Mouse (Mus musculus): ENCODE measurements around the gene Irf2bp1.

Irf2bp1 gene

DNA sequence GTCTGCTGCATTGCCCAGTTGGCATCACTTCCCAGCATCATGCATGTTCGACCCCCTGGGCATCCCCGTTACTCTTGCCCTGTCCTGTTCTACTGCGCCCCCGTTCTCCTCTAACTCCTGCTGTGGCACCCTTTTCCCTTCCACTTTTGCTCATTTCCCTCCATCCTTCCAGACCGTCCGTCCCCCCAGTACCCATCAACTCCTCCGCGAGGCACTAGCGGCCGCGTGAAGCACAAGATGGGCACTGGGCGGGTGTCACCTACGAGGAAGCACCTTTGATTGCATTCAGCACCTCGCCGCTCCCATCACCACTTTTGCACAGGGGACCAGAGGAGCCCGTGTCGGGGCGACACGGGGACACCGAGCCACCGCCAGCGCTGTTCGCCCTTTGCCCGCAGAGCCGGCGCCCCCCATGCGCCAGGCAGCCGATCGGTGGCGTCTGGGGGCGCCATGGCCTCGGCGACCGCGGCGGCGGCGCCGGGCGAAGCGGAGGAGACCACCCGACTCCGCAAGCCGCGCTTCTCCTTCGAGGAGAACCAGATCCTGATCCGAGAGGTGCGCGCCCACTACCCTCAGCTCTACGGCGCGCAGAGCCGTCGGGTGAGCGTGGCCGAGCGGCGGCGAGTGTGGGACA lies 12.1 kb upstream of the Irf2bp1 start:
- Histone ChIP-seq H3K4me3 (replicated peaks; ENCODE audit: low read length) (peak overlapping the region; percentile 80), H3K4me1 (replicated peaks; ENCODE audit: low read depth, low read length) (peaks cover 22% of the 10 kb centered on the region), H3K27me3 (ENCODE audit: insufficient read depth, low read length) (peaks cover 57% of the 10 kb centered on the region), H3K9me3 (ENCODE audit: low read length) (no peaks in the 10 kb centered on the region), H3K36me3 (ENCODE audit: insufficient read depth, low read length) (peaks cover 22% of the 10 kb centered on the region)
- TF ChIP-seq POU5F1 (IDR thresholded peaks at IDR 0.05; ENCODE audit: borderline replicate concordance, low read length): no peak
- no peak for TF ChIP-seq CTCF (conservative IDR thresholded peaks at IDR 0.05; ENCODE audit: low read length)
- no peak for TF ChIP-seq NANOG (IDR thresholded peaks at IDR 0.05; ENCODE audit: borderline replicate concordance, low read length)

DNA sequence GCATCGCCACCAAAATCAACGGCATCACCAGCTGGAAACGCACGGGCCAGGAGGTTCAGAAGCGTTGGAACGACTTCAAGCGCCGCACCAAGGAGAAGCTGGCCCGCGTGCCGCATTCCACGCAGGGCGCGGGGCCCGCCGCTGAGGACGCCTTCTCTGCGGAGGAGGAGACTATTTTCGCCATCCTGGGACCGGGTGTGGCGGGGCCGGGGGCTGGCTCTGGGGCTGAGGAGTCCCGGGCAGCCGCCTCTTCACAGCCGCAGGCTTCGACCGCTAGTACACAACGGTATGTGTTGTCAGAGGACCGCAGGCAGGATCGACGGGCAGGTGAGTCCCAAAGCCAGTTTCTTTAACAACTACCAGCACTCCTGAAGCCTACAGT lies 11.6 kb upstream of the Irf2bp1 start:
- Histone ChIP-seq H3K4me1 (replicated peaks; ENCODE audit: low read depth, low read length) (peaks cover 22% of the 10 kb centered on the region), H3K9me3 (ENCODE audit: low read length) (no peaks in the 10 kb centered on the region), H3K4me3 (replicated peaks; ENCODE audit: low read length) (peak overlapping the region; percentile 80), H3K36me3 (ENCODE audit: insufficient read depth, low read length) (peaks cover 23% of the 10 kb centered on the region), H3K27me3 (ENCODE audit: insufficient read depth, low read length) (peaks cover 54% of the 10 kb centered on the region)
- TF ChIP-seq POU5F1 (IDR thresholded peaks at IDR 0.05; ENCODE audit: borderline replicate concordance, low read length): no peak
- TF ChIP-seq CTCF (conservative IDR thresholded peaks at IDR 0.05; ENCODE audit: low read length): no peak
- no peak for TF ChIP-seq NANOG (IDR thresholded peaks at IDR 0.05; ENCODE audit: borderline replicate concordance, low read length)

DNA sequence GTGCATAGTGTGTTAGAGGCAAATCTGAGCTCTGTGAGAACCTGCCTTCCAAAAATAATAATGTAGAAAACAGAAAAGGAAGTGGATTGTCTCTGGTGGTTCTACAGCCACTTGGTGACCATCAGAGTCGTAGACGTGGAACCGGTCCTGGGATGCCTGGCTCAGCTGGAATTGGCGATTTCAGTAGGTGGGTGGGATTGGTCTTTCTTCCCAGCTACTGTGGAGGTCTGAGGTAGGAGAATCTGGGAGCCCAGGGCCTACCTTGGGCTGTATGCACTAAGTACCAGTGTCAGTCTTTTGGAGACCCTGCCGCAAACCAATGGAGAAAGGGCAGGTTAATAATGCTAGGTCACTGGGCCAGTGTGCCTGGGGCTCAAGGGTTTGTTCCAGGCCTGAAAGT lies 10.8 kb upstream of the Irf2bp1 start:
- H3K27me3 ChIP-seq (ENCODE audit: insufficient read depth, low read length): peaks cover 47% of the 10 kb centered on the region
- peaks cover 22% of the 10 kb centered on the region for H3K4me1 ChIP-seq (replicated peaks; ENCODE audit: low read depth, low read length)
- no peaks in the 10 kb centered on the region for H3K9me3 ChIP-seq (ENCODE audit: low read length)
- peaks cover 30% of the 10 kb centered on the region for H3K36me3 ChIP-seq (ENCODE audit: insufficient read depth, low read length)
- H3K4me3 ChIP-seq (replicated peaks; ENCODE audit: low read length): 0 out of 2 replicates have a peak overlapping the region, but pooled peaks have one; percentile 80
- no peak for TF ChIP-seq NANOG (IDR thresholded peaks at IDR 0.05; ENCODE audit: borderline replicate concordance, low read length)
- no peak for TF ChIP-seq CTCF (conservative IDR thresholded peaks at IDR 0.05; ENCODE audit: low read length)
- no peak for TF ChIP-seq POU5F1 (IDR thresholded peaks at IDR 0.05; ENCODE audit: borderline replicate concordance, low read length)

DNA sequence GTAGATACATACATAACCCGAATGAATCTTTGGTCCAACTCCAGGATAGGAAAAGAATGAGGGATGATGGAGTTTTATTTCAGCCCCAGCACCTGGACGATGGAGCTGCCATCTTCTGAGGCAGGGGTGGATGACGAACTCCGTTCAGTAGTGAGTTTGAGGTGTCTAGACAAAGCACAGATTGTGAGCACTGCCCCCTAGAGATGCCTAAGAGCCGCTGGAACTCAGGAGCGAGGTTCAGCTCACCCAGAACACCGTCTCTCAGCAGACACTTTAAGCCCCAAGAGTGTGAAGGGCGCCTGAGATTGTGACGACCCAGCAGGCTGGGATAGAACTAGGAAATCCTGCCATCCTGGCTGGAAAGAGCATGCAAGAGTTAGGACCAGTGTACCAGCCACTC lies 5.0 kb upstream of the Irf2bp1 start:
- H3K9me3 ChIP-seq (ENCODE audit: low read length): no peaks in the 10 kb centered on the region
- peaks cover 43% of the 10 kb centered on the region for H3K4me1 ChIP-seq (replicated peaks; ENCODE audit: low read depth, low read length)
- peaks cover 25% of the 10 kb centered on the region for H3K36me3 ChIP-seq (ENCODE audit: insufficient read depth, low read length)
- H3K4me3 ChIP-seq (replicated peaks; ENCODE audit: low read length): no peak overlapping the region; the same call in 1 of the 2 replicates
- TF ChIP-seq POU5F1 (IDR thresholded peaks at IDR 0.05; ENCODE audit: borderline replicate concordance, low read length) (no peak), CTCF (conservative IDR thresholded peaks at IDR 0.05; ENCODE audit: low read length) (no peak), NANOG (IDR thresholded peaks at IDR 0.05; ENCODE audit: borderline replicate concordance, low read length) (no peak)
- H3K27me3 ChIP-seq (ENCODE audit: insufficient read depth, low read length): peaks cover 3% of the 10 kb centered on the region; the same call in 1 of the 2 replicates

DNA sequence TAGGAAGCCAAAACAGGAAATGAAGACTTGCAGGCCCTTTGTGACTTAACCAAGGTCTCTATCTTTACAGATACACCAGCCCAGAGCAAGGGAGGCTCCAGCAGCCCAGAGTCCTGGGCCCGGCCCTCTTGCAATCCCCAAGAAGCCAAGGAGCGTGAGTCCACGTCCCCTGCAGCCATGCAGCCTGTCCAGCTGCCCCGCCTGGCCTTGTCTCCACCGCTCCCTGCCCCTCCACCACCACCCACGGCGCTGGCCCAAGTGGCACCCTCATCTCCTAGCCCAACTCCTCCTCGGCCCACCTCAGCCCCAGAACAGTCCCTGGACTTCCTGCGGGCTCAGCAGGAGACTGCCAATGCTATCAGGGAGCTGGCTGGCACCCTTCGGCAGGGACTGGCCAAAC lies 3.4 kb upstream of the Irf2bp1 start:
- Histone ChIP-seq H3K9me3 (ENCODE audit: low read length) (no peaks in the 10 kb centered on the region), H3K4me3 (replicated peaks; ENCODE audit: low read length) (peak overlapping the region; percentile 78), H3K4me1 (replicated peaks; ENCODE audit: low read depth, low read length) (peaks cover 52% of the 10 kb centered on the region), H3K36me3 (ENCODE audit: insufficient read depth, low read length) (peaks cover 28% of the 10 kb centered on the region), H3K27me3 (ENCODE audit: insufficient read depth, low read length) (no peaks in the 10 kb centered on the region)
- TF ChIP-seq CTCF (conservative IDR thresholded peaks at IDR 0.05; ENCODE audit: low read length): no peak
- no peak for TF ChIP-seq POU5F1 (IDR thresholded peaks at IDR 0.05; ENCODE audit: borderline replicate concordance, low read length)
- no peak for TF ChIP-seq NANOG (IDR thresholded peaks at IDR 0.05; ENCODE audit: borderline replicate concordance, low read length)

DNA sequence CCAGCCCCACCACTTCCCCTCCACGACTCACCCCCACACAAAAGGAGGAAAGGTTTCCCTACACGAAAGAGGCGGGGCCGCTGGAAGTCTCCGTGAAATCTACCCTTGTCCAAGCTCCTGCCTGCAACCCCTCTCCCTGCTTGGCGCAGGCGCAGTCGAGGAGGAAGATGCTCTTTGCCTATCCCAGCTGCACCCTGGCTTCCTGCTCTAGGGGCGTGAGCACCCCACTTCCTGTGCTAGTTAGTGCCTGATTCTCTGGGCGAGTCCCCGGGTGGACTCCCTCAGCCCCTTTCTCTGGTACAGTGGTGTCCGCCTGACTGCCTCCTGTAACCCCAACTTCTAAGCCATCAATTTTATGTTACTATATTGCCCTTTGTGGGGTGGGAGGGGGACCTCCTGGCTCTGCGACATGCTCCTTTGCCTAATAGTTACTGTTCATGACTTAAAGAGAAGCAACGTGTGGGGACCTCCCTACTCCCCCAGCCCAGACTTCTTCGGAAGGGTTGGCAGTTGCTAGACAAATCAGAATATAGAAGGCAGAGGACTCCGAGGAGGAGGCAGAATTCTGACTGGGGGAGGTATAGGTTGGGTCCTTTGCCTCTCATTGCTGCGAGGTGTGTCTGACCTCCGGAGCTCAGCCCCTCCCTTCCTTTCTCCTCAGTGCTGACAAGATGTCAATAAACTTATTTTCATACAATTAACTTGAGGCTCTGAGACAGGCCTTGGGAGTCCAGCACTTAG lies 2.6 kb upstream of the Irf2bp1 start:
- H3K27me3 ChIP-seq (ENCODE audit: insufficient read depth, low read length): no peaks in the 10 kb centered on the region
- H3K4me1 ChIP-seq (replicated peaks; ENCODE audit: low read depth, low read length): peaks cover 60% of the 10 kb centered on the region
- H3K9me3 ChIP-seq (ENCODE audit: low read length): no peaks in the 10 kb centered on the region
- TF ChIP-seq POU5F1 (IDR thresholded peaks at IDR 0.05; ENCODE audit: borderline replicate concordance, low read length) (no peak), CTCF (conservative IDR thresholded peaks at IDR 0.05; ENCODE audit: low read length) (no peak), NANOG (IDR thresholded peaks at IDR 0.05; ENCODE audit: borderline replicate concordance, low read length) (no peak)
- peak overlapping the region; percentile 78 for H3K4me3 ChIP-seq (replicated peaks; ENCODE audit: low read length)
- peaks cover 28% of the 10 kb centered on the region for H3K36me3 ChIP-seq (ENCODE audit: insufficient read depth, low read length)

DNA sequence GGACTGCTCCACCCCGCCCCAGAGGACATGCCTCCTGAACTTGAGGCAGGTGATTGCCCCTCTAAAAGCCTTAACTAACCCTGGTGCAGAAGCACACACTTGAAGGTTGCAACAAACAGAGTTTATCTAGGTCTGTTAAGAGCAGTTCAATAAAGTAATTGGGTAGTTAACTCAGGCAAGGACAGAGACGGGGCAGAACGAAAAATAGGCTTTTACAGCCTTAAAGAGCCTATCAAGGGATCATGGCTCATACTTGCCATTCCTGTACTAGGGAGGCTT lies 2.1 kb upstream of the Irf2bp1 start:
- Histone ChIP-seq H3K36me3 (ENCODE audit: insufficient read depth, low read length) (peaks cover 26% of the 10 kb centered on the region), H3K4me3 (replicated peaks; ENCODE audit: low read length) (peak overlapping the region; percentile 78), H3K4me1 (replicated peaks; ENCODE audit: low read depth, low read length) (peaks cover 64% of the 10 kb centered on the region), H3K27me3 (ENCODE audit: insufficient read depth, low read length) (no peaks in the 10 kb centered on the region), H3K9me3 (ENCODE audit: low read length) (no peaks in the 10 kb centered on the region)
- TF ChIP-seq NANOG (IDR thresholded peaks at IDR 0.05; ENCODE audit: borderline replicate concordance, low read length): no peak
- no peak for TF ChIP-seq POU5F1 (IDR thresholded peaks at IDR 0.05; ENCODE audit: borderline replicate concordance, low read length)
- TF ChIP-seq CTCF (conservative IDR thresholded peaks at IDR 0.05; ENCODE audit: low read length): no peak

DNA sequence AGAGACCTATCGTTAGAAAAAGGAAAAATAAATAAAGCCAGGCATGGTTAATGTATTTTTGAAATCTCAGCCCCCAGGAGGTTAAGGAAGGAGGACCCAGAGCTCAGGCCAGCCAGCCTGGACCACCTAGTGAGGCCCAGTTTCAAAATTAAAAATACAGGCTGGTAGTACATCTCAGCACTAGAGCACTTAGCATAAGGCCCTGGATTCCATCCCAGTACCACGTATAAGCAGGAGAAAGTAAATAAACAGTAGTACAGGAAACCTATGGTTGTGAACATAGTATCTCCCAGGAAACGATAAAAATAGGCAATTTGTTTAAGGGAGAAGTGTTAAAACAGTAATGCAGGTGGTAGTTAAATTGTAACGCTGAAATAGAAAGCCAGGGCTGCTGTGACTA lies 1.7 kb upstream of the Irf2bp1 start:
- no peak for TF ChIP-seq NANOG (IDR thresholded peaks at IDR 0.05; ENCODE audit: borderline replicate concordance, low read length)
- TF ChIP-seq POU5F1 (IDR thresholded peaks at IDR 0.05; ENCODE audit: borderline replicate concordance, low read length): no peak
- no peak for TF ChIP-seq CTCF (conservative IDR thresholded peaks at IDR 0.05; ENCODE audit: low read length)
- Histone ChIP-seq H3K36me3 (ENCODE audit: insufficient read depth, low read length) (peaks cover 29% of the 10 kb centered on the region), H3K9me3 (ENCODE audit: low read length) (no peaks in the 10 kb centered on the region), H3K27me3 (ENCODE audit: insufficient read depth, low read length) (no peaks in the 10 kb centered on the region), H3K4me3 (replicated peaks; ENCODE audit: low read length) (peak overlapping the region; percentile 90), H3K4me1 (replicated peaks; ENCODE audit: low read depth, low read length) (peaks cover 68% of the 10 kb centered on the region)

Measured in E14TG2a.4 (cell line).